Mouse (Mus musculus): ENCODE data around the gene Adora1. TPM values are rescaled to one million over a fixed set of nuclear protein-coding genes. Genes with fewer than 3 reads are reported as not detected.
A peak's percentile ranks its signal among the peaks of the same experiment; 100 is the strongest.

Adora1 gene
- total RNA-seq, 2 experiments from 2014 or later: 213 to 218 TPM

- DNase-seq (ENCODE audit: low spot score in 2 of 2): no peak
Observed at GRCm38 (mm10) chr1:134241298-134241697, 6.1 kb upstream of the Adora1 start.

GRCm38 (mm10) chr1:134240701-134241100, 5.5 kb upstream of the Adora1 start:
- DNase-seq (ENCODE audit: low spot score in 2 of 2): no peak

DNA sequence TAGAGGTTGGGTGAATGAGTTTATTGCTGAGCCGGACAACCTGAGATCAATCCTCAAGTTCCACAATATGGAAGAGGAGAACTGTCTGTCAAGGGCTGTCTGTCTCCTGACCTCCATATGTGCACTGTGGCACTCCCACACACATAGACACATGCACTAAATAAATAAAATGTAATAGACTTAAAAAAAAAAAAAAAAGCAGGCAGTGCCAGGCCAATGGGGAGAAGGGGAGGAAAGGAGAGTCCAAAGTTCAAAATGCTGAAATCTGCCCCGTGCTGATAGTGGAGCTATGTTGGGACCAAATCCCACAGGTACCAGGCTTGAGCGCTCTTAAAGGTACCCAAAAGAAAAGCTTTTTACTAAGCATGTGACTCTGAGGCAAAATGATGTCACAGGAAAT, 2.2 kb upstream of the Adora1 start:
- no peak for DNase-seq (ENCODE audit: low spot score in 2 of 2)

GRCm38 (mm10) chr1:134236142-134236541, 911 bp upstream of the Adora1 start:
- DNase-seq (ENCODE audit: low spot score in 2 of 2): no peak

DNA sequence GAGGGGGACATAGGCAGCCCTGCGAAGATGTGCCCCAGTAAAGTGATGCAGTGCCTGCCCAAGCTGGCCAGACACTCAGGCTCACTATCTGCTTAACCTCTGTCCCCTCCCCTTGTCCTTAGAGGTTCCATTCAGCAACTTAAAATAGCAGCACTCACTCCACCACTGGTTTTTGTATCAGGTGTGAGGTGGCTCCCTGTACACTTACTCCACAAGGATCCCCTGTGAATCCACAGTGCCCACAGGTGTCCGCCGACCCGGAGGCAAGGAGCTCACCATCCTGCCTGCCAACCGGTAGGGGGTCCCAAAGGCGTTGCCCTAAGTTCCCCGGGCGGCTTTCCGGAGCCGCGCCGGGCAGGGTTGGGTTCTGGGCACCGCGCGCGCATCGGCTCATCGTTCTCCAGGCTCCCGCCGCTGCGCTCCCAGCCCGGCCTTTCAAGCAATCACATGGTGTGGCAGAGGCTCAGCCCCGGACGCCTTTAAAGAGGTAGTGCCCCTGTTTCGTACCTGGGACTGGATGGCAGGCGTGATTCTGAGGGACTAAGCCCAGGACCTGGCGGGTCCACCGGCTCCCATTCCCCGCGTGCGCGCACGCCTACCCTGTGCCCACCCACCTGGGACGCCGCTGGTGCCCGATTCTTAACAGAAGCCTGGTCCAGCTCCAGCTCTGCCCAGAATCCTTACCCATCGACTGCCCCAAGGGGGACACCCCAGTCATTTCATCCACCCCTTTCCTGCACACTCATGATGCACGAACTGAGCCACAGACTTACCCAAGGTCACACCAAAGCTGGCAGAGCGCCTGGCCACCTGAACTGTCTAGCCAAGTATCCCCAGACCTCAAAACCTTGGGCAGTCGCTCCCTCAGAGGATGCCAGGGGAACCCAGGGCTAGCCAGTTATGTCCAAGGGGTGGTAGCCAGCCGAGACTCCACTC, 508 bp downstream of the Adora1 start:
- DNase-seq (ENCODE audit: low spot score in 2 of 2): peak; percentile 74 to 75

- no peak for DNase-seq (ENCODE audit: low spot score in 2 of 2)
Observed at GRCm38 (mm10) chr1:134233681-134234454, 1.4 kb downstream of the Adora1 start.

GRCm38 (mm10) chr1:134232778-134233531, 2.3 kb downstream of the Adora1 start:
- DNase-seq (ENCODE audit: low spot score in 2 of 2): peak; percentile 72 to 82

DNA sequence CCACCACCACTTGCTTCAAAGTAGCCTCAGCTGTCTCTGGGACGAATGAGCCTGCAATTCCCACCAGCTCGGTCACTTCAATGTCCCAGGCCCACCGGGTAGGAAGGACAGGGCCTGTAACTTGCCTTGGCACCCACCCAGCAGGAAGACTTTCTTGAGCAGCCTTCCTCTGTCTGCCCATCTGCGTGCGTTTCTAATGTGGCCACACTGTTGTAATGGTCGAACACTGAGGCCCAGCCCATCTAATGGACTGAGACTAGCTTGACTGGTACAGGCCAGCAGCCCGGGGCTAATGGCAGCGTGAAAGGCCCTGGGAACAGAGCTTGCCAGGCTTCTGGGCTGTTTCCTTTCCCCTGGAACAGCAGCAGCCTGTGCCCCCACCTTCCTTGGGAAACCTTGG, 2.9 kb downstream of the Adora1 start:
- no peak for DNase-seq (ENCODE audit: low spot score in 2 of 2)

DNA sequence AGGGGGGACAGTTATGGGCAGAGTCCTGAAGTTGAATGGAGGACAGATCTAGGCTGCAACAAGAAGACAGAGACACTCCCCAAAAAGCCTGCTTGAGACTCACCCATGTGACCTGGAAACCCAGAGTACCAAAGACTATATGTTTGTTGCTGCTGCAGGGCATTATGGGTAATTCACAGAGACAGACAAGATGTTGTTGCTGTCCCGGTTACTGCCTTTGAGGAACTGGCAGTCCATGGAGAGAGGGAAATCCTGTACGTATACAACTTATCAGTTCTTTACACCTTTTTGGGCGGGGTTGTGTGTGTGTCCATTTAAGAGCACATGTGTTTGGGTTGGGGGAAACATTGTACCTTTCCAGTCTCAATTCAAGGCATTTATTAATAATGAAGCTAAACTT, 3.5 kb downstream of the Adora1 start:
- no peak for DNase-seq (ENCODE audit: low spot score in 2 of 2)

DNA sequence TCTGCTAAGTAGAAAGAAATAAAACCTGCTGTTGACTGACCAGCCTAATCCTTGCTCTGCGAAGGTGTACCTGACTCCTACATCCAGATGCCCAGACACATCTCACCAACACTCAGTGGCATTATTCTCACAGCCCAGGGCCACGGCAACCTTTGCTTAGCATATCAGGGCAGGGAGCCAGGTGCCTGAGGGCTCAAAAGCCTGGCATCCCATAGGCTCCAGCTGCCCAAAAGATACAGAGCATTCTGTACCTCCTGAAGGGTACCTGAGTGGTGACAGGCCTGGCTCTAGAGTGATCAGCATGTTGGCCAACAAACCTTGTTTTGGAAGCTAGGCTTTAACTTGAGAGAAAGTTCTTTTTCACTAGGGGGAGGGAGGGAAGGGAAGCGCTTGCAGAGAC, 4.0 kb downstream of the Adora1 start:
- DNase-seq (ENCODE audit: low spot score in 2 of 2): no peak

DNA sequence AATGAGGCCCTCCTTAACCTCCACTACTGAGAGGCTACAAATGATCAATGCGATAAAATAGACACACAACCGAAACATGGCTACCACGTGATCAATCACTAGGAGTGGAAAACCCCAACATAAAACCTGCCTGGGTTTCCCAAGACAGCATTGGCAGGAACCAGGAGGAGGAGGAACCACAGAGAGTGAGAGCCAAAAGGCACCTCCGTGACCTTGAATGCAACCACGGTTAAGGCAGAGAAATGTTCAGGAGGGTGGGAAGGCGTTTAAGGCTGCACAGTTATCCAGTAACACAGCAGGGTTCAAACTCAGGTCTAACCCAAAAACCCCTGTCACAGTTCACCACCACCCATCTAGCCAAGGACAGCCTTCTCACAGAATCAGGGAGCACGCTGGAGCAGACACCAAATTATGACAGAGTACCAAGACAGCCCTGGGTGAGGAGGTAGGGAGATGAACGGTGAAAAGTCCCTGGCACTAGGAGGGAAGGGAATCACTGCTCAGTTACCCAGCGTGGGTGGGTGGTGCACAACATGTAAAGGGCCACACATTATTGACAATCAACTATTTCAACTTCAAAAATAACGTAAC, 4.5 kb downstream of the Adora1 start:
- DNase-seq (ENCODE audit: low spot score in 2 of 2): no peak

- no peak for DNase-seq (ENCODE audit: low spot score in 2 of 2)
Observed at GRCm38 (mm10) chr1:134229806-134230575, 5.2 kb downstream of the Adora1 start.

DNA sequence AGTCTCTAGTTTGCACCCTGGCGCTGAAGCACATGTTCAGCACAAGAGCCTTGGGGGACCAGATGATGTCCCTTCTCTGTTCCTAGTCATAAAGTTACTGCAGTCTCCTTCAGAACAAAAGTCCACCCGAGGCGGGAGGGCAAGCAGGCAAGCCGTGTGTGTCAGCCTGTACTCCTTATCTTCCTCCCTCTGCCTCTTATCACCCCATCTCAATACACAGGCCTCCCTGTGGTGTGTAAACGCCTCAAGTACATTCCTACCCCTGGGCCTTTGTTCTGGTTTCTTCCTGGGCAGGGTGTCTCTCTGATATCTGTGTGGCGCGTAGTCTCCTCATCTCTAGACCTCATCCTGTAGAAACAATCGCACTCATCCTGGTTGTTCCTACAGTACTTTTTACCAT, 8.5 kb downstream of the Adora1 start:
- no peak for DNase-seq (ENCODE audit: low spot score in 2 of 2)

- DNase-seq (ENCODE audit: low spot score in 2 of 2): no peak
Observed at GRCm38 (mm10) chr1:134225375-134225774, 9.9 kb downstream of the Adora1 start.

DNA sequence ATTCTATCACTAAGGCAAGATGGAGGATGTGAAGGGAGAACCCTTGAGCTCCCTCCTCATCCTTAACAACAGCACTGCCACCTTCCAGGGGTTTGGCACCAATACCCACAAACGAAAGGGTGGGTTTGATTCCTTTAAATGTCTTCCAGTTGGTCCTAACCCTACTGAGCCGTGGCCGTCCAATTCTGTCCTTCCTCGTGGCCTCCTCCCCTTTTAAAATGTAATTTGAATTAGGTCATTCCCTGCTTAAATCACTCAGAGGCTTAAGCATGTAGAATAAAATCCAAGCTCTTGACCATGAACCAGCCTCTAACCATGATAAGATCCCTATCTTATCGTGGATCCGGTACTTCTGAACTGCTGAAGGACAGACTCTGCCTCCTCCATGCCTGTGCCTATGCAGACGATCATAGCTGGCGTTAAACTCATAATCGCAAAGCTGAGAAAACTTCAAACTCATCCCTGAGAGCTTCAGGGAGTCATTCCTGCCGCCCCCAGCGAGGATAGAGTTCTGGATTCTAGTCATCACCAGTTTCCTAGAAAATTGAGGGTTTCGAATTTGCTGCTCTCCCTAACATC, 10.5 kb downstream of the Adora1 start:
- no peak for DNase-seq (ENCODE audit: low spot score in 2 of 2)

GRCm38 (mm10) chr1:134222122-134223055, 12.8 kb downstream of the Adora1 start:
- DNase-seq (ENCODE audit: low spot score in 2 of 2): no peak

DNA sequence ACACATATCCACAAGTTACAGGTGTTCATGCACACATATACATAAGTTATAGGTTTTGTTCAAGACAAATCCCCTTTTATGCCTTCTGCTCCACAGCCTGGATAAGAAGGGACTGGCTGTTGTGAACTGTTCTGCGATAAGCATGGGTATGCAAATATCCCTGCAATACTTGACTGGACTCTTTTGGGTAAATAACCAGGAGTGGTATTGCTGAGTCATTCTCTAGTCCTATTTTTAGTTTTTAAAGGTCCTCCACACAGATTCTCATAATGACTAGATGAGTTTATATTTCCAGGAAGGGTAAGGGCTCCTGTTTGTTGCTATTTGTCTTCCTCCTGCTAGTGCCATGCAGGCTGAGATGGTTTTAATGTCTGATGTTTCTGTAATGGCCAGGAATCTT, 14.1 kb downstream of the Adora1 start:
- DNase-seq (ENCODE audit: low spot score in 2 of 2): no peak

GRCm38 (mm10) chr1:134219608-134220007, 15.6 kb downstream of the Adora1 start:
- DNase-seq (ENCODE audit: low spot score in 2 of 2): no peak

DNA sequence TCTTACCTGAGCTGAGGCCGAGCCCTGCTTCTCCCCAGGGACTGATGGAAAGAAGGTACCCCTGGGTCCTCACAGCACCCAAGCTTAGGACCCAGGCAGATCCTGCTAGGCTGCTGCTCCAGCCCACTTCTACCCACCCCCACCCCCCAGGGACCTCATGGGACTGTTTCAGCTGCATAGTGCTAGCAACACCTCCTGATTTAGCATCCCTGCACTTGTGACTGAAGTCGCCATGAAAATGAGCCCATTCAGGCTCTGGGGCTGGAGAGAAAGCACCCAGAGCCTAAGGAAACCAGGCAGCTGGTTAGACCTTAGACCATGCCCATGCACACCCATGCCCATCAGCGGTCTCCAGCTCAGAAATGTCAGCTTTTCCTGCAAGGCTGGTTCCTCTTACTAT, 17.3 kb downstream of the Adora1 start:
- DNase-seq (ENCODE audit: low spot score in 2 of 2): no peak
